Mouse (Mus musculus): Measurements from ENCODE around the gene Col23a1.

Col23a1 gene

DNA sequence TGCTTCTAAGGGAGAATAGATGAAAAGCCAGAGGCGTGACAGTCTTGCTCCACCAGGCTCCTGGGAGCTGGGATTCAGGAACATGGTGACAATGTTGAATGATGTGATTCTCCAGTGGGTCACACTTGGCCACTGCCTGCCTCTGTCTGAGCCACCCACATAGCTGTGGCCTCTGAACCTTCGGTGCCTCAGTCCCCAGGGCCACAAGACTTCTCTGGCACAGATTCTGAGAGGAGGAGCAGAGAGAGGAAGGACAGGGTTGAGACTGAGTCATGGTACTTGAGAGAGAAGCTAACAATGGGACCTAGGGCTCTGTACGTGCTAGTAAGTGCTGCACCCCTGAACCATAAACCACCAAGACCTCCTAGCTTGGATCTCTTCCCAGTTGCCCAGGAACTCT lies 141.6 kb downstream of the Col23a1 start:
- DNase-seq (ENCODE audit: low spot score in 2 of 2), result no peak

GRCm38 (mm10) chr11:51431968-51432367 lies 142.2 kb downstream of the Col23a1 start:
- no peak for DNase-seq (ENCODE audit: low spot score in 2 of 2)

DNA sequence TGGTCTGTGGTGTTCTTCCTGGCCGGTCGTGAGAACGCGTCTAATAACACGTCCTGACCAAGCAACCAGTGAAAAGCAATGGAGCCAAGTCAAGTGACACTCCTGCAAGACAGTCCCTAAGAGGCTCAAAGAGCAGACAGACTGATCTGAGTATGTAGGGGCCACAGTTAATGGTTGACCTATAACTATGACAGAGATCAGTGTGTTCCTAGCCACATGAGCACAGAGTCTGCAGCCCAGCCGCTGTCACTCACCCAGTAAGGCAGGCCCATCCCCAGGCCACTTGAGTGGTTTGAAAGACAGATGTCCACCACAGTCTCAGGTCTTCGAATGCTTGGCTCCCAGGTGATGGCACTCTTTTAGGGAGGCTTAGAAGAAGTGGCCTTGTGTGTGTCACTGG lies 152.3 kb downstream of the Col23a1 start:
- DNase-seq (ENCODE audit: low spot score in 2 of 2), result no peak

DNA sequence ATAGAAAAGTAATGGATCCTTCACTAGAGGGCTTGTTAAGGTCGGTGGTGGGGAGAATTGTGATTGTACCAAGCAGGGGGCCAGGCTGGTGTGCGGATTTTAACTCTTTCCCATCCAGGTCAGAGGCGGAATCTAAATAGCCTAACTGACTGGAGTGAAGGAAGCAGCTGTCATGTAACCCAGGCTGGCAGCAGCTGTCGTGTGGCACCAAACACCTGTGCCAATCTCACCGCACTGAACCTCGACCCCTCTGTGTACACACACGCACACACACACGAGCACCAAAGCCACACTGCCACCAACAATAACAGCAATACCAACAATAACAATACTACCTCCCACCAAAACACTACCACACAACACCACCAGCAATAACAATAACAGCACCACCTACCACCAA lies 152.9 kb downstream of the Col23a1 start:
- no peak for DNase-seq (ENCODE audit: low spot score in 2 of 2)

DNA sequence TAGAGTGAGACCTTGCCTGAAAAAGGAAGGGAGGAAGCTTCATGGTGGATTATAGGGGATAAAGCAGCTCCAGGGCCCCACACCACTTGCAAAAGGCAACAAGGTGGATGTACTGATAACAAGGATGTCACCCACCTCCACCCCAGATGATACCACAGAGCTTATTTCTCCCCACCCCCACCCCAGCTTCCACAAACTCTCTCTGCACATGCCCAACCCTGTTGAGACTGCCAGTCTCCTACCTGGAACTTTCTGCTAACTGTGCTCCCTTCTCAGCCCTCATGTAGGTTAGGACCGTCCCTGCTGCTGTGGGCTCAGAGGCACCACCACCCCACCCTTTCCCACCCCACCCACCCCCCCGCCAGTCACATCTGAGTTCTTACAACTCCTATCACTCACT lies 154.1 kb downstream of the Col23a1 start:
- DNase-seq (ENCODE audit: low spot score in 2 of 2), result no peak

DNA sequence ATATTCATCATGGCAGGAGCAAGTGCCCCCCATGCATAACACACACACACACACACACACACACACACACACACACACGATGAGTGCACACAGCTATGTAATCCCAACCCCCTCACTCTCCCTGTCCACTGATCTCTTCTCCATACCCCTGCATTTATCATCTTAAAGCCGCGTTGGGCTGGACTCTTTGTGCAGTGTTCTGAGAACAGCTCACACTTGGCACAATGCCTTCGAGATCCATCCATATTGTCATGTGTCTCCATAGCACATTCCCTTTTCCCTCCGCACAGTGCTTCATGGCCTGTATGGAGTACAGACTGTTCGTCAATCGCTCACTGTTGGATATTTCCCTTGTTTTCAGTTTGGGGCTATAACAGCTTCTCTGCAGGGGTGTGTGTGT lies 154.9 kb downstream of the Col23a1 start:
- DNase-seq (ENCODE audit: low spot score in 2 of 2), result no peak

- DNase-seq (ENCODE audit: low spot score in 2 of 2), result peak in 1 of 2 experiments; percentile 47
These were observed 157.1 kb downstream of the Col23a1 start for GRCm38 (mm10) chr11:51446711-51447425.

DNA sequence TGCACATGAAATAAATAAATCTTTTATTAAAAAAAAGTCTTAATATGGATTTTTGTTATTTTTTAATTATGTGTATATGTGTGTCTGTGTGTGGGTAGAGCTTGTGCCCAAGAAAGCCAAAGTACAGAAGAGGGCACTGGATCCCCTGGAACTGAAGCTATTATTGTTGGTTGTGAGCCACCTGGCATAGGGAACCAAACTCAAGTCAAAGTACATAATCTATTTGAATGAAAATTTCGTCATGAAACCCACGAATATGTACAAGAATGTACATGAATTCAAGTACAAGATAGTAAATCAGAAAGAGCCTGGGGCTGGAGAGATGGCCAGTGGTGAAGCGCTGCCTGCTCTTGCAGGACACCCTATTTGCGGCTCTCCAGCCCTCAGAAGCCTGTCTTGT lies 158.5 kb downstream of the Col23a1 start:
- no peak for DNase-seq (ENCODE audit: low spot score in 2 of 2)

GRCm38 (mm10) chr11:51448680-51449079 lies 159.0 kb downstream of the Col23a1 start:
- DNase-seq (ENCODE audit: low spot score in 2 of 2), result no peak

GRCm38 (mm10) chr11:51449881-51450280 lies 160.2 kb downstream of the Col23a1 start:
- no peak for DNase-seq (ENCODE audit: low spot score in 2 of 2)

DNA sequence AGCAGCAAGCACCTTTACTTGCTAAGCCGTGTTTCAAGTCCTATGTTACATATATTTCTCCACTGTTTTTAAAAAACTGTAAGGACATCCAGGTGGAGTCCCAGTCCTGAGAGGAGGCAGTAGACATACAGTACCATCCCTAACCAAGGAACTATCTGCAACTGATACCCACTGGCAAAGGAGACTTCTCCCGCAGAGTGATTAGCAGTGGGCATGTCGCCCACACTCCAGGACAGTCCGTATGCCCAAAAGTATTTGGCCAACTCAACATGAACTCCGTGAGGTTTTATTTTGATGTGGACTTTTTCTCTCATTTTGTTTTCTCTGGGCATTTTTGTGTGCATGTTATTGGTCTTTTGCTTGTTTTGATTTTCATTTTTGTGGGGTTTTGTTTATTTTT lies 161.6 kb downstream of the Col23a1 start:
- DNase-seq (ENCODE audit: low spot score in 2 of 2), result no peak

- no peak for DNase-seq (ENCODE audit: low spot score in 2 of 2)
These were observed 162.2 kb downstream of the Col23a1 start for GRCm38 (mm10) chr11:51451925-51452324.

DNA sequence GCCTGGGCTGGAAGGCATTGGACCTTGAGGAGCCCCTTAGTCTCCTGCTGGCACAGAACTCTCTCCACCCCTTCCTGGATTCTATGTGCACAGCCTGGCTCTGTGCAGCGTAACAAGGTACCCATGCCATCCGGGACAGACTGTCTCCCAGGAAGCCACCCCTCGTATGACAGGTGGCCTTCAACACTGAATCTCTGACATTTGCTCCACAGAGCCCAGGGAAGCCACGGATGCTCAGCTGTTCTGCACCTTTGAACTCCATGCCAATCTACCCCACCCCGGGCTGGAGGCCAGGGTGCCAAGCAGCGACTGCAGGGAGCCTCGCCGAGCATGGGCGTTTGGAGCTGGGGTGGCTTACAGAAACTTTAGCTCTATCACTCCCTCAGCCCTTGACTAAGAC lies 164.0 kb downstream of the Col23a1 start:
- DNase-seq (ENCODE audit: low spot score in 2 of 2), result no peak

DNA sequence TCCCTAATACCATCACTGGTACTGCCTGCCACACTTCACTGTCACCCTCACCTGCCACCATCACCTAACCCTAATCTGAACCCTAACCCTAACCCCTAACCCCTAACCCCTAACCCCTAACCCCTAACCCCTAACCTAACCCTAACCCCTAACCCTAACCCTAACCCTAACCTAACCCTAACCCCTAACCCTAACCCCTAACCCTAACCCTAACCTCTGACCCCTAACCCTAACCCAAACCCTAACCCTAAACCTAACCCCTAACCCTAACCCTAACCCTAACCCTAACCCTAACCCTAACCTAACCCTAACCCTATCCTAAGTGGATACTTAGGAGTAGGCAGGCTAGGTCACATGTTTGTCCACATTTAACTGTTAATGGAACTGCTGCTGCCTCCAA lies 165.8 kb downstream of the Col23a1 start:
- no peak for DNase-seq (ENCODE audit: low spot score in 2 of 2)

DNA sequence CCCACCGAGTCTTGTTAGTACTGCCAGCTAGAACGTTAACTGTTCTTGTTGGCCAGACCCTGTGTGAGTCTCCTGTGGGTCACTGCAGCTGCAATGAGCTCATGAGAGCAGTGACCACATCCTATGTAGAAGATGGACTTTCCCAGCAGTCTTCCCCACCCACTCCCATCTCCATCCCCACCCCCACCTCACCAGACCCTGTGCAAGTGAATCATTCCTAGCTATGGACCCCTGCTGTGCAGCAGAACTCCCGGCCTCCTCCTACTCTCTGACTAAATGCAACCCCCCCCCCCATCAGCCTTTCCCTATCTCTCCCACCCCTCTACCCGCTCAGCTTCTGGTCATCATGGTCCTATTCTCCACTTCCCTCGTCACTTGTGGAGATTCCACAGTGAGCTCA lies 167.9 kb downstream of the Col23a1 start:
- no peak for DNase-seq (ENCODE audit: low spot score in 2 of 2)

- DNase-seq (ENCODE audit: low spot score in 2 of 2), result no peak
These were observed 168.9 kb downstream of the Col23a1 start for GRCm38 (mm10) chr11:51458649-51459048.

DNA sequence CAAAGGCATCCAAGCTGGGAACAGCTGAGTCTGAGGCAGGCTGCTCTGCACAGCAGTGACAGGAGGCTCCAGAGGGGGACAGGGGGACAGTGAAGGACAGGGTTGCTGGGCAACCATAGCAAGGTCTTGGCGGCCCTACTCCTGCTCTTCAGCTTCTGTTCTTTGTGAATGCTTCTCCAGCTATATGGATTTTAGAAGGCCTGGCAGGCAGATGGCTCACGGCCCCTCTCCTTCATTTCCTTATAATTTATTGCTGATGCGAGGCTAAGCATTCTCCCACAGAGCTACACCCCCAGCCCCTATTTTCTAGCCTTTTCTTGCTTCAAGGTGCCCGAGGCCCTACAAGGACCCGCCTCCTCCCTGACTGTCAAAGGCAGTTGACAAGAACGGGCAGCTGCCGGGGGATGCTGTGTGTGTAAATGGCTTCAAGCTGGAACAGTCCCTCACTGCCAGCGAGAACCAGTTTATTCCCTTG lies 169.9 kb downstream of the Col23a1 start:
- no peak for DNase-seq (ENCODE audit: low spot score in 2 of 2)

- no peak for DNase-seq (ENCODE audit: low spot score in 2 of 2)
These were observed 179.0 kb downstream of the Col23a1 start for GRCm38 (mm10) chr11:51468737-51469136.

GRCm38 (mm10) chr11:51469341-51469831 lies 179.7 kb downstream of the Col23a1 start:
- DNase-seq (ENCODE audit: low spot score in 2 of 2), result no peak

DNA sequence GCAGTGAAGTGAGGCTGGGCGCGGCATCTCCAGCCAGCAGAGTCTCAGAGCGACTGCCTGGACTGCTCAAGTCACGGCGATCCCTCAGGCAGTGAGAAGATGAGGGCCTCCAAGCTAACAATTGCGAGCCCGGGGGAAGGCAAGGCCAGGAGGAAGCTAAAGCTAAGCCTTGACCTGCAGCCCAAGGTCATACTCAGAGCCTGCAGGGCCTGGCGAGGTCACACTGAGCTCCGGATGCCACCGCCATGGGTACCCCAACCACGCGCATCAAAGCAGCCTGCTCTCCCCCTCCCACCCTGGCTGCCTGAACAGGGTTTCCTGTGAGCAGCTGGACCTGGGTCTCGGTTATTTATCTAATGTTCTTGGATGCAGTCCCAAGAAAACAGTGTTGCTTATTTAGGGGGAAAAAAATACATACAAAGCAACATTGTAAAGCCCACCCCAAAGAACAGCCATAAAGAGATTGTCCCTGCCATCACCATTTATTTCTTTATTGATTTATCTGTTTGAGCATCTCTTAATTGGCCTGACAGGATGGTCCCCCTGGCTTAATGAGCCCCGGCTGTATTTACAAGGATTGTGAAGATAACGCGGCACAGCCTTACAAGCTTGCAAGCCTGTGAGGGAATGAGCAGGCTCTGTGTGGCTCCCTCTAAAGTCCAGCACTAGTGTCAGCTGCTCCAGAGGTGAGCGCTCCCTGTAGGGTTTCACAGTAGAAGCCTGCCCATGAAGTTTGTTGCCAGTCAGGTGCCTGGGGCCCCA lies 180.8 kb downstream of the Col23a1 start:
- DNase-seq (ENCODE audit: low spot score in 2 of 2), result no peak

GRCm38 (mm10) chr11:51473686-51474085 lies 184.0 kb downstream of the Col23a1 start:
- no peak for DNase-seq (ENCODE audit: low spot score in 2 of 2)

- no peak for DNase-seq (ENCODE audit: low spot score in 2 of 2)
These were observed 186.8 kb downstream of the Col23a1 start for GRCm38 (mm10) chr11:51476543-51476942.

- DNase-seq (ENCODE audit: low spot score in 2 of 2), result no peak
These were observed 187.9 kb downstream of the Col23a1 start for GRCm38 (mm10) chr11:51477571-51477970.

Measured in frontal cortex, postnatal 10 days (tissue).